Mouse (Mus musculus) NIH3T3 (cell line): Measurements from ENCODE around the gene Txnip.
"Not testable (repeated sequence)": the region's sequence is repeated elsewhere in the genome, so short reads cannot be mapped to it uniquely, and the experiment has no call there.

ENCODE experiments used
- DNase-seq: peaks from one replicate; pipeline ENCODE4 v3.0.0-alpha.2; 2012; ENCODE audit warnings: low read depth

Txnip gene

DNA sequence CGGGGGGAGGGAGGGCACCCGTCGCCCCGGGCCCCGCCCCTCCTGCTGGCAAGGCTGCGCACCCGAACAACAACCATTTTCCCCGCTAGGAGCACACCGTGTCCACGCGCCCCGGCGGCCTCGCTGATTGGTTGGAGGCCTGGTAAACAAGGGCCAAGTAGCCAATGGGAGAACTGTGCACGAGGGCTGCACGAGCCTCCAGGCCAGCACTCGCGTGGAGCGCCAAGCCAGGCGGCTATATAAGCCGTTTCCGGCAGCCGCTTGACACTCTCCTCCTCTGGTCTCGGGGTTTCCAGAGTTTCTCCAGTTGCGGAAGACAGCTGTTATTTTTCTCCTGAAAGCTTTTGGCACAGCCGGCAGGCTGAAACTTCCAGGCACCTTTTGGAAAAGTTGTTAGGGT lies at the start of gene Txnip:
TSS of gene Txnip (plus strand) at position 264 of the 400 bp plus-strand sequence.
- peak; percentile 99 for DNase-seq

DNA sequence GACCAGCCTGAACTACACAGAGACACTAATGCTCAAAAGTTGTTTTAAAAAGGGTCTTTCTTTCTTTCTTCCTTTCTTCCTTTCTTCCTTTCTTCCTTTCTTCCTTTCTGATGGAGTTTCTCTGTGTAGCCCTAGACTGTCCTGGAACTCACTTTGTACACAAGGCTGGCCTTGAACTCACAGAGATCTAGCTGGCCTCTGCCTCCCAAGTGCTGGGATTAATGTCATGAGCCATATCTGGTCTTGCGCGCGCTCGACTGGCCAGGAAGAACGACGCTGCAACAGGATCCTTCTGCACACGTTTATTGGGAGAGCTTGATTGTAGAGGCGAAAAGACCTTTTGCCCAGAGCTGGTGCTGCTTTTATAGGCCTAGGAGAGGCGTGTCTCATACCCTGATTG lies 49.8 kb upstream of the Txnip start:
- not testable (repeated sequence) for DNase-seq

DNA sequence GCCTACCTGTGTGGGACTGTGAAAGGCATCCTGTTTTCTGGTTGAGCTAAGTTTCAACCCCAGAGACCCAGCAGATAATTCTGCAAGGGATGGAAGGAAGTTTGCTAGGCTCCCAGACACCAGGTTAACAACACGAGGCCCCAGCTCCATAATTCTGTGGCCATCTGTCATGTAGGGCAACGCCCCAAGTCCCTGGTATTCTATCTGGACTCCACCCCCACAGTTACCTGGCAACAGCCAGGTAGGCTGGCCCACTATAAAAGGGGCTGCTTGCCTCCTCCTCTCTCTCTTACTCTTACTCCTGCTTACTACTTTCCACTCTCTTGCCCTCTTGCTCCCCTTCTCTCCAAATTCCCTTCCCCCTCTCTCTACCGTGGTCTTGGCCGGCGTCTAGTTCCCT lies 37.6 kb upstream of the Txnip start:
- no peak for DNase-seq

DNA sequence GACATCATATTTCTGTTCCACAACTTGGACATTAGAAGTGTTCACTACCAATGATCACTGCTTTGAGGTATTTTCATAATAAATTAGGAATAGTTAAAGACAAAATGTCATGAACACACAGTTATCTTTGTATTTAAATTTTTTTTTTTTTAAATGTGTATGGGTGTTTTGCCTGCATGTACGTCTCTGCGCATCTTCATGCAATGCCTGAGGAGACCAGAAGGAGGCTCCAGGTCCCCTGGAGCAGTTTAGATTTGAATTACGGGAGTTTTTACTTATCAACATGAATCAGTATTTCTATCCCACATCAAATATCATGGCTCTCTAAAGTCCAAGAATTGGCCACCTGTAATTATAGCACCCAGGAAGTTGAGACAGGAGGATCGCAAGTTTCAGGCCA lies 35.6 kb upstream of the Txnip start:
- DNase-seq, result peak; percentile 56

DNA sequence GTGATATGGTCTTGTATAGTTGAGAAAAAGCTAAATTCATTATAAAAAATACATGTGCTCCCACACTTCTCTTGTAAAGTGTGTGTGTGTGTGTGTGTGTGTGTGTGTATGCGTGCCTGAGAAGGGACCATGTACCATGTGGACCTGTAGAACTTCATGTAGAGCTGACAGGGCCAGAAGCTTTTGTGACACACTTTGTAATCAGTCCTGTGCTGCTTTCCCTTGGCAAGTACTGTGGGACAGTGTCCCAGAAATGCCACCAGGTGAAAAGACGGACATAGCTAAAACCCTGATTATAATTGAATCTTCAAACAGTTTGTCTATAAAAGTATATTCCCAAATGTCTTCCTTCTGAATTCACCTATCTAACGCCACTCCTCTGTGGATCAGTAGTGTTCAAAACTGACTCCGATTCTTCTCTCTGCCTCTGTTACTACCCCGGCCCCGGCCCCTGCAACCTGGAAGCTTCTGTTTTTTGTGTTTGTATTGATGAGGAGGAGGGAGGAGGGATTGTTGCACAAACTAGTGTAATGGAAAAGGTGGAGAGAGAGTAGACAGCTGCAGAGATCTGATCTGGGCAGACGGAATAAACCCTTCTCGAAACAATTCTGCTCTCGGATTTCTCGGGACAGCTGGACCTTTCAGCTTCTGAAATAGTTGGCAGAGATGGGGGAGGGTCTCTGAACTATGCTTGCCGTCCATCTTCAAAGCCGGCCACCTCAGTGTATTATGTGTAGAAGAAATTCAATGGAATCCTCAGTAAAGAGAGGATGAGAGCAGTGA lies 33.5 kb upstream of the Txnip start:
- DNase-seq, result no peak

DNA sequence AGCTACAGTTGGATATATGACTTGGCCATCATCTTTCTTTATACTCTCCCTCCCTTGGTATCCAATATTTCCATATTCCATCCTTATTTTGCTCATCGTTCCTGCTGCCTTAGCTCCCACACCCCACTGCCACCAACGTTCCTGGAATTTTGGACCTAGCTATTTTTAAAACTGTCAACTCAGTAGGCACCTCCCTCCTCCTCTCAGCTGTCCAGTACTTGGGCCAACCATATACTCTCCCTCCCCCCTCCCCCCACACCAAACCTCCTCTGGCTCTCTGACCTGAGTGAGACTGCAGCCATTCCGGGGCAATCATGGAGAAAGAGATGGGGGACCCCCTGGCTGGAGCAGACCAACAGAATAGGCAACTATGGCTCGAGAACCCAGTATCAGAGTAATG lies 32.8 kb upstream of the Txnip start, which contains the start of gene Hfe2:
TSS of gene Hfe2 (plus strand) at position 259 of the 400 bp plus-strand sequence.
- DNase-seq, result no peak

DNA sequence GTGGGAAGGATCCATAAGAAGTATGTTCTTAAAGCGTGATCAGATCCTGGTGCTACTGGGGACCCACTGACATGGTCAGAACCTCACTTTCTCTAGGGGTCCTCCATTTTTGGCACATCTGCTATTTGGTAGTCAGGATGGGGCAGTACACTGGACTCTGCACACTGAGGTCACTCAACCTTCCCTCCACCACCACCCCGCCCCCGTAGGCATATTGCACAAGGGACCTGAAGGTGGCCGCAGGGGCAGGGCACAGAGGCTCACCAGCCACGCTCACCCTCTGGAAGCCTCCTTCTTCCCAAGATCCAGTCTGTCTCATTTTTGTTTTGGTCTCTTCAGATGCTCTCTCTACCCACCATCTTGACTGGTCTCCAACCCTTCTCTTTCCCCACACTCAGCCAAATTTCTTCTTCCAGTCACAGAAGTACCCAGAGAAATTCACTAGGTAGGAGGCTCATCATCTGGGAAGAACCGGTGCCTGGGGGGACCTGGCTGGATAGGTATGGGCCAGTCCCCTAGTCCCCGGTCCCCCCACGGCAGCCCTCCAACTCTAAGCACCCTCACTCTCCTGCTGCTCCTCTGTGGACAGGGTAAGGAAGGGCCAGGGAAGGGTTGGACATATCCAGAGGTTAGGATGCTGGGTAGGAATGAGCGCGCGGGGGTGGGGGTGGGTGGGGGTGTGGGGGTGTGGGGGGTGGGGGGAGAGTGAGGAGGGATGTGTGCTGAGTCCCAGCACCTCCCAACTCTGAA lies 31.6 kb upstream of the Txnip start:
- DNase-seq, result no peak

DNA sequence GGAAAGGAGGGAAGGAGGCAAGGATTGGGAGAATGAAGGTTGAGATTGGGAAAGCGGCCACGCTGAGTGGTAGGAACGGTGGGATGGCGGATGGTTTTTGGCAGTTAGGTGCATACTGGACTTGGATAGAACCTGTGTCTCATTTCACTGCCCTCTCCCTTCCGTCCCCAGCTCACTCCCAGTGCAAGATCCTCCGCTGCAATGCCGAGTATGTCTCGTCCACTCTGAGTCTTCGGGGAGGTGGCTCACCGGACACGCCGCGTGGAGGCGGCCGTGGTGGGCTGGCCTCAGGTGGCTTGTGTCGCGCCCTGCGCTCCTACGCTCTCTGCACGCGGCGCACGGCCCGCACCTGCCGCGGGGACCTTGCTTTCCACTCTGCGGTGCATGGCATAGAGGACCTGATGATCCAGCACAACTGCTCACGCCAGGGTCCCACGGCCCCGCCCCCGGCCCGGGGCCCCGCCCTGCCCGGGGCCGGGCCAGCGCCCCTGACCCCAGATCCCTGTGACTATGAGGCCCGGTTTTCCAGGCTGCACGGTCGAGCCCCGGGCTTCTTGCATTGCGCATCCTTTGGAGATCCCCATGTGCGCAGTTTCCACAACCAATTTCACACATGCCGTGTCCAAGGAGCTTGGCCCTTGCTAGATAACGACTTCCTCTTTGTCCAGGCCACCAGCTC lies 30.8 kb upstream of the Txnip start:
- DNase-seq, result no peak

DNA sequence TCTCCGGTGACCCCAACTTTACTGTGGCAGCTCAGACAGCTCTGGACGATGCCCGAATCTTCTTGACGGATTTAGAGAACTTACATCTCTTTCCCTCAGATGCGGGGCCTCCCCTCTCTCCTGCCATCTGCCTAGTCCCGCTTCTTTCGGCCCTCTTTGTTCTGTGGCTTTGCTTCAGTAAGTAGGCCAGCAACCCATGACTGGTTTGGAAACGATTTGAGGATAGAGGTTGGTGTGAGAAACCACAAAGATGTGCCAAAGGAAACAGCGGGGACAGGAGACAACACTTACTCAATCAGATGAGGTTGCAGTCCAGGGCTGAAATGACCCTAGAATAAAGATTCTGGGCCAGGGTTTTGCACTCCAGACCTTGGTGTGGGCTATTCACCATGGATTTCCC lies 29.3 kb upstream of the Txnip start:
- no peak for DNase-seq

DNA sequence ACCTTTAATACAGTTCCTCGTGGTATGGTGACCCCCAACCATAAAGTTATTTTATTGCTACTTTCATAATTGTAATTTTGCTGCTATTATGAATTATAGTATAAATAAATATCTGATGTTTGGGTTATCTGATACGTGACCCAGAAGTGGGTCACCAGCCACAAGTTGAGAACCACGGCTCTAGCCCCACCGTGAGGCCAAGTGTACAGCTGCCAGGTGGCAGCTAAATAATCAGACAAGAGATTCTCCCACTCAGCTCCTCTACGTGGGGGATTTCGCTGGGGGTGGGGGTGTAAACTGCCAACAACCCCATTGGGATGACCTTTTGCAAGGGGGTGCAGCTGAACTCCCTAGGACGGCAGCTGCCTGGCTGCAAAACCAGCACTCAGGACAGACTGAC lies 25.7 kb upstream of the Txnip start:
- DNase-seq, result no peak

DNA sequence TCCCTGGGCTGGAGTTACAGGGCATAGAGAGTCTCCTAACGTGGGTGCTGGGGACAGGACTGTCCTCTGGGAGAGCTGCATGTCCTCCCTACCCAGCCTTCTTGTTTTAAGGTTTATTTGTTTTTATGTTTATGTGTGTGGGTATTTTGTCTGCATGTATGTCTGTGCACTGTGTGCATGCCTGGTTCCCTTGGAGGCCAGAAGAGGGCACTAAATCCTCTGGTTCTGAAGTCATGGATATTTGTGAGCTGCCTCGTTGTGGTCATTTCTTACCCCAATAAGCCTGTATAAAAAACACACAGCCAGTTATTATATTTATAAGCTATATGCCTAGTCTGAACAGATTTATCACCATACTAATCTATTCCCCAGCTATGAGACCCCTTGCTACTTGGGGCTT lies 23.5 kb upstream of the Txnip start:
- DNase-seq, result no peak

DNA sequence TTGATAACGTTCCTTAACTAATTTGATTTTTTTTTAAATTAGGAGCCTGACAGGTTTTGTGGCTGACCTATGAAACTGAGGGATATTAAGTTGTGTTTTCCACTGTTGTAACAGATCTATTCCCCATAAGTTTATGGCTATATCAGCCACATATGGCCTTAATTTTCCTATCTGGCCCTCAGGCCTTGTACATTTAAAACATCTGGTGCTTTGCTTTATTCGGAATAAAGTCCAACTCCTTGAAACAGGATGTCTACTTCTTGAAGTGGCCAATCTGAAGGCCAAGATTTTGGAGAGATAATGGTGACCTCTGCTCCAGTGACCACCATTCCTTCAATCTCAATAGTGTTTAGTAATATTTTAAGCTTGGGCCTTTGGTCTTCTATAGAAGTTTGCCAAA lies 18.4 kb upstream of the Txnip start:
- DNase-seq, result peak; percentile 64

DNA sequence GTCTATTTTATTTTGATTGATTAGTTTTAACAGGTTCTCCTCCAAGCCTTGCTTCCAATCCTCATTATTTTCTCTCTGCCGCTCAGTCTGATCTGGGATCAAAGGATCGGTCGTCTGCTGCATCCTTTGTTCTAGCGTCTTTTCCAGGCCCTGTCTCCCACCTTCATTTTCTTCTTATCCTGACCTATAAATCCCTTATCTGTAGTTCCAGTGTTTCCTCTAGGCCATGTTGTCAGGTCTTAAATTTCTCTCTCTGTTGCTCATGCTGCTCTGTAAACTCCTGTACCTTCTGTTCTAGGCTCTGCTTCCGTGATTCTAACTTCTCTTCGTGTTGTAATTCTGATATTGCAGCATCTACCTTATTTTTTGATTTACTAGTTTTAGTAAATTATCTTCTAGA lies 17.0 kb upstream of the Txnip start:
- no peak for DNase-seq

DNA sequence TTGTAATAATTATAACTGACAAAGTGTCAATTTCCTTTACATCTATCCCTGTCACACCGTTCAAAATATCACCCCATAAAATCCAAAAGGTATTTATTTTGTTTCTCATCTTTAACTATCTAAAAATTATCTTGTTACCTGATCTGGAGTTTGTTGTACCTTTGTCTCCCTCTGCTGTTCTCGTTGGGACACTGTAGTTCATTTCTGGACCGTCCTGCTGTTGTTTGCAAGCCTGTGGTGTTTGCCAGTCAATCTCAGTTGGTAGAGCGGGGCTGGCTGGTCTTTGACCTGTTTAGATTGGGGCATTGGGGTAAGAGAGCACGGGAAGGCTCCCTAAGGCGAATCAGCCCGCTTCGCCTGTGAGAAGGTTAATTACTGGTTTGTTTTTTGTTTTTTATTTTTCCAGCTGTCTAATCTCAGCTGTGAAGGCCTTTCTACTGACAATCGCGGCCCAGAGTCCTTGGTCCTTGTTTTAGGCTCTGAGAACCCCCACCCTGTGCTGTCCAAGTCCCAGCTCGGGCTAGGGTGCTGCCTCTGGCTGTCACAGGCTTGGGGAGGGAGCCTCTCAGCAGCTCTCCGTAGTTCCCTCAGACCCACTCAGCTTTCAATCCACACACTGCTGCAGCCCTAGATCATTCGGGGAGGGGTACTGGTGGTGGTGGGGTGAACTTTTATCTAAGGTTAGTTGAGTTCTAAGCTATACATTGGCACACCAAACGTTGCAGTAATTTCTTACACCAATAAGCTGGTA lies 16.3 kb upstream of the Txnip start:
- peak; percentile 71 for DNase-seq

DNA sequence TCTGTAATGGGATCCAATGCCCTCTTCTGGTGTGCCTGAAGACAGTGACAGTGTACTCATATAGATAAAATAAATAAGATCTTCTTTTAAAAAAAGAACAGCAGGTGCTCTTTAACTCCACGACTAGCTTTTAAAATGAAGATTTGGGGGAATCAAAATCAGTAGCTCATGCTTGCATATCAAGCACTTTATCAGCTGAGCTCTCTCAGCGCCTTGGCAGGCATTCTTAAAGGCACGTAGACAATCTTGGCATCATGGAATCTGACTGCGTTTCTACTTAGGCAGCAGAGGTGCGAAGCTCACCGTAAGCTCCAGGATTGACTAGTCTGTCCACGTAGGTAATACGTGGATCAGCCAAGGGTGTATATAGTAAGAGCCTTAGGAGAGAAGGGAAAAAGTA lies 15.2 kb upstream of the Txnip start:
- no peak for DNase-seq

DNA sequence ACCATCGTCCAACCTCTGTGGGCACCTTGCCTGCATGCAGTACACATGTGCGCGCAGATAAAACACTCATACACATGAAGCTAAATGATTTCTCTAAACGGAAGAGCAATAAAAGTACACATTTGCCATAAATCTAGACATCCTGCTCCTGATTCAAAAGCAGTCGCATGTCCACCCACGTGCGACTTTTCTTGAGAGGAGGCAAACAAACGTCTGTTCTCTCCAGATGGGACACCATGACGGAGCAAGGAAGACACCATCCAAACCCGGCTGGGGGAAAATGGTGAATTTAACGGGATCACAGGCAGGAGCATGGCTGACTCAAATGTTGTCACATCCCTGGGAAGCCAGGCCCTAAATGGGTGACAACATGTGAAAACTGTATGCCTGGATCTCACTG lies 14.4 kb upstream of the Txnip start:
- no peak for DNase-seq

DNA sequence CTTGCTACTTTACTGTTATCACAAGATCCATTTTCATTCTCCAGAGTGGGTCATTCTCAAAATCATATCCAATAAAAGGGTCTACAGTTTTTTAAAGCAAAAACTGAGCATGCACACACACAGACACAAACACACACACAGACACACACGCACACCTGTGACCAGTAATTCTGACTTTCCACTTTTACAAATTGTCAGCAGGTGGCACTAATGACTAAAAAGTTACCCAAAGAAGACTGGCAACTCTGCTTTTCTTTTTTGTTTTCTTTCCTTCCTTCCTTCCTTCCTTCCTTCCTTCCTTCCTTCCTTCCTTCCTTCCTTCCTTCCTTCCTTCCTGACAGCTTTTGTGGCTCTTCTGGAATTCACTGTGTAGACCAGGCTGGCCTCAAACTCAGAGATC lies 12.2 kb upstream of the Txnip start:
- DNase-seq, result peak; percentile 52

DNA sequence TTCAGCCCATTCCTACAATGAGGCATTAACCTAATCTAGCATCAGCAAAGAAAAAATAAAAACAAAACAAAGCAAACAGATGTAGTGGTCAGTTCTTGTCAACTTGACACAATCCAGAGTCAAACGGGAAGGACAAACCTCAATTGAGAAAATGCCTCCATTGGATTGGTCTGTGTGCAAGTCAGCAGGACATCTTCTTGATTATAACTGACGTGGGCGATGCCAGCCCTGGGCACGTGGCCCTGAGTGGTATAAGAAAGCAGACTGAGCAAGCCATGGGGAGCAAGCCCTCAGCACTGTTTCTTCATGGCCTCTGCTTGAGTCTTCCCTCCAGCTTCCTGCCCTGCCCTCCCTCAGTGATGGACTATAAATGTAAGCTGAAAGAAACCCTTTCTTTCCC lies 10.9 kb upstream of the Txnip start:
- peak; percentile 19 for DNase-seq

DNA sequence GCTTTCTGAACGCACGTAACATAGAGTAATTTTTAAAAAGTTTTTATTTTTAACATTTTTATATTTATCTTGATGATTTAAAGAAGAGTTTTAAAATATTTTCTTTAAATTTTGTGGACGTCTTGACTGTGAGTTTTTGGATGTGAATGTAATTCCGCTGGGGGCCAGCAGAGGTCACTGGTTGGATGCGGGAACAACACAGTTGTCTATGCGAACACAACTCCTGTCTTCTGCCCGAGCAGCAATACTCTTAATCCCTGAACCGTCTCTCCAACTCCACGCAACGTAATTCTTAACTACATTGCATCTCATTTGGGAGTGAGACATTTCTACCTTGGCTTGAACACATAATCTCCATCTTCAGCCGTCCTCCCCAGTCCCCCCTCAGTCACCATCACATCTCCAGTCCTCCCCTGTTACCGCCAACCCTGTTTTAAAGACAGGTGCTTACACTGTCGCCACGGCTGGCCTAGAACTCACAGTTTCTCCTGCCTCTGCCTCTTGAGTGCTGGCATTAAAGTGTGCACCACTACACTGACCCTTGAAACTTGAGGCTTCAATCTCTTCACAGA lies 10.3 kb upstream of the Txnip start:
- DNase-seq, result peak; percentile 88

DNA sequence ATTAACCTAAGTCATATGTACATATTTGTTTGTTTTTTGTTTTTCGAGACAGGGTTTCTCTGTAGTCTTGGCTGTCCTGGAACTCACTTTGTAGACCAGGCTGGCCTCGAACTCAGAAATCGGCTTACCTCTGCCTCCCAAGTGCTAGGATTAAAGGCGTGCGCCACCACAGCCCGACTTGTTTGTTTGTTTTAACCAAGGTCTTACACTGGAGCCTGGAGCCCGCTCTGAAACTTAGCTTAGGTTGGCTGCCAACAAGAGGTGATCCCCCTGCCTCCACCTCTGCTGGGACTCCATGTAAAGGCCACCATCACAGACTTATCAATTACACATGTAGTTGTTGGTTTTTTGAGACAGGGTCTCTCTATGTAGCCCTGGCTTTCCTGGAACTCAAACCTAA lies 8.9 kb upstream of the Txnip start:
- DNase-seq, result no peak

DNA sequence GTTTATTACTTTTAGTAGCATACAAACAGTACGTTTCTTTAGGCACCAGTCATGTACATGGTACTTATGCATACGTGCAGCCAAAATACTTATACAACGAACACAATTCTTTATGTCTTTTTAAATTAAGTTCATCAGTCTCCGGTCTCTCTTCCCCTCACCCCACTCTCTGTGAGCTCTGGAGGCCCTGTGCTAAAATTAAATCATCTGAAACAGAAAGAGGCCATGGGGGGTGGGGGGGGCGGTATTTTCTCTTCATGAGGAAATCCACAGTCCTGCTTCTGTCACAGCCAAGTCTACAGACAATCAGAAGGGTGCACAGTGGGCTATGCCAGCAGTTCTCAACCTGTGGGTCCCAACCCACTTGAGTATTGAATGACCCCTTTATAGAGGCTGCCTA lies 8.4 kb upstream of the Txnip start:
- no peak for DNase-seq

DNA sequence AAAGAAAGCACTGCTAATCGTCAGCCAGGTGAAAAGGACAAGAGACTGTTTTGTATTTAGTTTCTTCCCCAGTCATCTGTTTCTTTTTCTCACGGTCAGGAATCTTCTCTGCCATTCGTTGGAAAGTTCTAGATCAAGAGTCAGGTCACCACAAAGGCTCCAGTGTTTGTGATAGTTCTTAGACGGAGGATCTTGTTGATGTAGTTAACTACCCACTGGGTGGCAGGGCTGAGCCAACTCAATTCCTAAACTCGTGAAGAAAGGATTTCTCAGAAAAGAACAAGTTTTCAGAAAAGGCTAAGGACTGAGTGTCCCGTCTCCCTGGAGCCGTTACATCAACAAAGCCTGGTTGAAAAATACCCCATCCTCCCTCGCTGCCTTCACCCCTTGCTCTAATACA lies 6.6 kb upstream of the Txnip start:
- peak; percentile 85 for DNase-seq
